Comparison of ENCODE assay signal across 38 mouse cellular contexts in genomic region chr16:18004589-18004988, GRCm38 (mm10). TPM values are rescaled to one million over a fixed set of nuclear protein-coding genes. Genes with fewer than 3 reads are reported as not detected.
DNase-seq lines count a peak whose midpoint lies in the region; ATAC-seq lines count a peak whose summit lies in the region.
"Had no signal": no experiment of that assay in that cellular context is flagged by ENCODE, and none has a peak within 500 bp of the region (broad histone marks: within the 10 kb centered on the region; RNA-seq: fewer than 3 reads in every experiment).

No protein-coding gene starts in this region.

- H3K9ac ChIP-seq in liver, embryonic 11.5 days (ENCODE audit: low read depth, low read length): no peak overlapping the region
- H3K9ac ChIP-seq: forebrain, embryonic 15.5 days; liver, embryonic 15.5 days; lung, embryonic 14.5 days; midbrain, embryonic 13.5 days had no signal

- H3K4me1 ChIP-seq in liver, embryonic 11.5 days (replicated peaks; ENCODE audit: control insufficient read depth, insufficient read depth, low read length): no peaks in the 10 kb centered on the region
- H3K4me1 ChIP-seq: forebrain, embryonic 10.5 days; forebrain, embryonic 15.5 days; liver, embryonic 15.5 days; midbrain, embryonic 13.5 days had no signal

- peak; percentile 76 for ATAC-seq in megakaryocyte progenitor cell, adult 5-6 weeks (replicated peaks; ENCODE audit: poor library complexity)
- ATAC-seq in liver, embryonic 11.5 days (replicated peaks; ENCODE audit: low FRiP score): no peak
- ATAC-seq: activated CD4-positive, CD25-positive, alpha-beta regulatory T cell, adult 4 months; CD4-positive, CD25-positive, alpha-beta regulatory T cell, adult 4 months; forebrain, embryonic 15.5 days; hindbrain, embryonic 16.5 days; intestine, embryonic 16.5 days; midbrain, embryonic 13.5 days had no signal

- H3K36me3 ChIP-seq in liver, embryonic 11.5 days (ENCODE audit: control insufficient read depth, insufficient read depth, low read length): no peaks in the 10 kb centered on the region
- H3K36me3 ChIP-seq: forebrain, embryonic 10.5 days; forebrain, embryonic 15.5 days; hindbrain, embryonic 10.5 days; liver, embryonic 15.5 days; midbrain, embryonic 13.5 days had no signal

- 63% methylated on average over 5 of the region's 5 CpGs for WGBS in liver, embryonic 11.5 days

- DNase-seq in lung, postnatal 10 days: peak; percentile 3
- no peak for DNase-seq in lung, postnatal 36 days
- DNase-seq in NIH3T3 (ENCODE audit: low read depth): peak; percentile 75
- DNase-seq in gastrocnemius, postnatal 25 days: no peak
- DNase-seq in heart, adult 9 months (ENCODE audit: low spot score in 2 of 2): no peak
- no peak for DNase-seq in liver, embryonic 11.5 days (ENCODE audit: low spot score)
- DNase-seq: adrenal gland, adult 2 months; adrenal gland, postnatal 36 days; cerebellum, adult 18-20 months; cerebellum, postnatal 10 days; gastrocnemius, adult 2 months; heart, postnatal 14 days; kidney, adult 8-10 months; kidney, postnatal 10 days; layer of hippocampus, adult 9-11 months; liver; lung, embryonic 14.5 days had no signal

- H3K9me3 ChIP-seq in liver, embryonic 11.5 days (ENCODE audit: control insufficient read depth, low read length): no peaks in the 10 kb centered on the region
- H3K9me3 ChIP-seq: forebrain, embryonic 10.5 days; forebrain, embryonic 15.5 days; hindbrain, embryonic 10.5 days; liver, embryonic 15.5 days; midbrain, embryonic 13.5 days had no signal

- H3K4me2 ChIP-seq in liver, embryonic 11.5 days: no peak overlapping the region
- H3K4me2 ChIP-seq: forebrain, embryonic 15.5 days; liver, embryonic 15.5 days; lung, embryonic 14.5 days; midbrain, embryonic 13.5 days had no signal

- no peaks in the 10 kb centered on the region for H3K27me3 ChIP-seq in liver, embryonic 11.5 days (replicated peaks; ENCODE audit: control insufficient read depth, insufficient read depth, low read length)
- H3K27me3 ChIP-seq: forebrain, embryonic 15.5 days; liver, embryonic 15.5 days; midbrain, embryonic 13.5 days had no signal

- H3K4me3 ChIP-seq in liver, embryonic 11.5 days (ENCODE audit: low read depth, low read length): no peak overlapping the region
- H3K4me3 ChIP-seq: forebrain, embryonic 10.5 days; forebrain, embryonic 15.5 days; gastrocnemius, adult 2 months; hindbrain, embryonic 10.5 days; liver, embryonic 15.5 days; midbrain, embryonic 13.5 days had no signal

- no peak overlapping the region for H3K27ac ChIP-seq in liver, embryonic 11.5 days (ENCODE audit: low read depth, low read length)
- H3K27ac ChIP-seq: forebrain, embryonic 10.5 days; forebrain, embryonic 15.5 days; gastrocnemius, adult 2 months; hindbrain, embryonic 10.5 days; liver, embryonic 15.5 days; midbrain, embryonic 13.5 days had no signal

RNA-seq across cellular contexts. Expression of gene Vpreb2, which starts 24.4 kb away (rescaled TPM):
- total RNA-seq in megakaryocyte progenitor cell, adult 5-6 weeks (2015): not detected in 2 replicates
- total RNA-seq in megakaryocyte progenitor cell, adult 5-6 weeks (2017): not detected in 2 replicates
- total RNA-seq in gastrocnemius, postnatal 25 days (2021): not detected
- not detected in 2 replicates for polyA plus RNA-seq in liver, embryonic 11.5 days (2014; fragmentation: Nextera tagmentation; extraction: Ambion mirVana)
- total RNA-seq: adrenal gland, adult 2 months; adrenal gland, postnatal 36 days; gastrocnemius, adult 2 months; gastrocnemius, postnatal 4 days; heart, adult 8-10 months; heart, postnatal 14 days; left cerebral cortex, postnatal 10 days had no signal
- polyA plus RNA-seq: activated CD4-positive, CD25-positive, alpha-beta regulatory T cell, adult 4 months; adrenal gland, adult 2 months; brain, embryonic 14.5 days; CD4-positive, CD25-positive, alpha-beta regulatory T cell, adult 4 months; embryonic facial prominence, embryonic 11.5 days; forebrain, embryonic 10.5 days; forebrain, embryonic 15.5 days; frontal cortex, adult 2 months; heart, embryonic 14.5 days; hindbrain, embryonic 10.5 days; hindbrain, embryonic 16.5 days; intestine, embryonic 16.5 days; limb, embryonic 11.5 days; lung, embryonic 14.5 days; midbrain, embryonic 13.5 days; neural tube, embryonic 14.5 days; testis, adult 2 months; urinary bladder, adult 2 months had no signal

RNA-seq across cellular contexts. Expression of gene Dgcr6, which starts 48.1 kb away (rescaled TPM):
- total RNA-seq in megakaryocyte progenitor cell, adult 5-6 weeks (2015): 30.8 and 33.9 TPM in 2 replicates
- total RNA-seq in megakaryocyte progenitor cell, adult 5-6 weeks (2017): 18.2 and 23.7 TPM in 2 replicates
- total RNA-seq in gastrocnemius, postnatal 25 days (2021): 10 to 100 TPM; 32.2 to 34.1 TPM
- 74.1 and 79.8 TPM in 2 replicates for polyA plus RNA-seq in liver, embryonic 11.5 days (2014; fragmentation: Nextera tagmentation; extraction: Ambion mirVana)

Comparison
In these comparisons a context has a peak if more than half of its experiments do, and no peak if none do; other contexts are left out.
1. DNase-seq: peak in lung, postnatal 10 days (single experiment) and NIH3T3 (single experiment); none in lung, postnatal 36 days (single experiment), gastrocnemius, postnatal 25 days (single experiment), heart, adult 9 months (0 of 2) and liver, embryonic 11.5 days (single experiment).